Mouse (Mus musculus) frontal cortex, postnatal 14 days (tissue): ENCODE results near the gene Gm45808.
A peak's percentile ranks its signal among the peaks of the same experiment; 100 is the strongest.
"Not testable (repeated sequence)": the region's sequence is repeated elsewhere in the genome, so short reads cannot be mapped to it uniquely, and the experiment has no call there.

ENCODE experiments used
- DNase-seq, 2 experiments: peaks; one replicate each; pipeline ENCODE4 v3.0.0; 2022; ENCODE audit warnings: low spot score in 2 of 2

The Gm45808 gene

DNA sequence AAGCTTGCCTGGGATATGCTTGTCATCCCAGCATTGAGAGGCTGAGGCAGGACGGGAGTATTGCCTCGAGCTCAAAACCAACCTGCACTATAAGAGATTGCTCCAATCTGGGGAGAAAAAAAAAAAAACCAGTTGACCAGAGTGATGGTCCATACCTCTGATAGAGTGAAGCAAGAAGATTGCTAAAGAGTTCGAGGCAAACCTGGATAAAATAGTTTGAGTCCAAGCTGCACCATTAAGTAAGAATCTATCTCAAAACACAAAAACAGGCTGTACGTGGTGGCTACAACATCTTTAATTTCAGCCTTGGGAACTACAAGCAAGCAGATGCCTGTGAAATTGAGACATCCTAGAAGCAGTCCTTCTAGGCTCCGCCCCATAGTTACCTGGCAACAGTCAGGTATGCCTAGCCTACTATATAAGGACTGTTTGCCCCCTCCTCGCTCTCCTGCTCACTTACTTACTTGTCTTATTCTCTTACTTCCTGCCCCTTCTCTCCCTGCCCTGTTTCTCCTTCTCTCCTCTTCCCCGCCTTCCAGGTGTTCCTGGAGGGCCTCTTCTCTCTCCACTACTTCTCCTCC lies 19.4 kb downstream of the Gm45808 start:
- DNase-seq: no peak

DNA sequence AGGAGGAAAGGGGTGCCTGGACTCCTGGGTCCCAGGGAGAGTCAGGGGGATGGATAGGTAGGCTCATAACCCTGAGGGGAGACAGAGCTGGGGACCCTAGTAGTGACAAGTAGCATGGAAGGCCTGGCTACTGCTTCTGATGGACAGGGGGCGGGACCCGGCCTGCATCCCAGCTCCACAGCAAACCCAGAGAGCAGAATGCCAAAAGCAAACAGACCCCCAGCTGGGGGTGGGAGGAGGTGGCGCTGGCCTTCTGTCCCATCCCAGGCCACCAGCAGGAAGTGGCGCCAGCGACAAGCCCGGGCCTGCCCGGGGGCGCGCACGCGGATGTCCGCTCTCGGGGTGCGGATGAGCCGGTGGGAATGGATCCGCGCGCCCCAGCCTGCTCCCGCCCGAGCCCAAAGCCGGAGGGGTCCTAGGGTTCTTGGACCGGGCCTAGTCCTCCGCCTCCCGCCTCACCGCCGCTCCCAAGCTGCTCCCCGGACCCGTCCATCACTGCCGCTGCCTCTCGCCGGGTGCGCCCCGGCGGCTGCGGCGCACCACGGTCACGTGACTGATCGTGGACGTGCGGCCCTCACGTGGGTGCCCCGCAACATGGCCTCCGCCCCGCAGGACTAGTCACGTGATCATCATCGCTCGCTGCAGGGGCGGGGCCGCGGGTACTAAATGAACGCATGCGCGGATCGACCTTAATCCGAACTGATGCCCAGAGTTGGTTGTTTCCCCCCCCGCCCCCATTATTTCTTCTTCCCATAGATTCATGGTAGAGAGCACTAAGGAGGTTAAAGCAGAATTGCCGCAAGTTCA lies 20.1 kb downstream of the Gm45808 start, which contains the start of gene Bax:
TSS of gene Bax (minus strand) at position 616 of the 807 bp plus-strand sequence.
- peak; percentile 92 to 95 for DNase-seq

DNA sequence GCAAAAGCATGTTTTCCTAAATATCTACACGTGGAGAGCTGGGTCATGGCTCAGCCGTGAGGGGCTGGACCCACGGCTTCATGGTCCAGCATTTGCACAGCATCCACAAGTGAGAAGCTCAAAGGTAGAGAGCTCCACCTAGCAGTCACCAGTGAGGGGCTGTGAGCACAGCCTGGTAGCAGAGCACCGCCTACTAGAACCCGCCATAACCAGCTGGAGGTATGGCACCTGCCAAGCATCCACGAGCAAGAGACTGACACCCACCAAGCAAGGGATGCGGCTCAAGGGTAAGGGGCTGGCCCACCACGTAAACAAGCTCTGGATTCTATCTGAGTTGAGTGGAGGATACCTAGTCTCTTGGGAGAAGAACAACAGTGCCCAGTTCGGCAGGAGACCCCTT lies 21.1 kb downstream of the Gm45808 start:
- DNase-seq: no peak

DNA sequence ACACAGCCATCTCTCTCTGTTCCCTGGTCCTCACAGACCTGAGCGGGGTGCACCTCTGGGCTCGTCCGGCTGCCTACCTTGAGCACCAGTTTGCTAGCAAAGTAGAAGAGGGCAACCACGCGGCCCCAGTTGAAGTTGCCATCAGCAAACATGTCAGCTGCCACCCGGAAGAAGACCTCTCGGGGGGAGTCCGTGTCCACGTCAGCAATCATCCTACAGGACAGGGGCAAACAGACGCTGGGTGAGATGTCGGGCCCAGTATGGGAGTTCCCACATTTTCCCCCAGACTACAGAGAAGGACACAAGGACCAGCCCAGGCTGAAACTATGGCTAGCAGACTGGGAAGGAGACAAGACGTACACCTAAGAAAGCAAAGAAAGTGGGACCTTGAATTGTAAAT lies 21.5 kb downstream of the Gm45808 start:
- no peak for DNase-seq

GRCm38 (mm10) chr7:45463987-45464778 lies 22.4 kb downstream of the Gm45808 start:
- no peak for DNase-seq

DNA sequence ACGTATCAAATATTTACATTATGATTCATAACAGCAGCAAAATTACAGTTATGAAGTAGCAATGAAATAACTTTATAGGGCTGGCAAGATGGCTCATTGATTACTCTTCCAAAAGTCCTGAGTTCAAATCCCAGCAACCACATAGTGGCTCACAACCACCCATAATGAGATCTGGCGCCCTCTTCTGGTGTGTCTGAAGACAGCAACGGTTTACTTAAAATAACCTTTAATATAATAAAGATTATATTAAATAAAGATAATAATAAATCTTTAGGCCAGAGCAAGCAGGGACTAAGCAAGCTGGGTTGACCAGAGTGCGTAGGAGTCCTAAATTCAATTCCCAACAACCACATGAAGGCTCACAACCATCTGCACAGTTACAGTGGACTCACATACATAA lies 23.7 kb downstream of the Gm45808 start:
- DNase-seq: not testable (repeated sequence)

DNA sequence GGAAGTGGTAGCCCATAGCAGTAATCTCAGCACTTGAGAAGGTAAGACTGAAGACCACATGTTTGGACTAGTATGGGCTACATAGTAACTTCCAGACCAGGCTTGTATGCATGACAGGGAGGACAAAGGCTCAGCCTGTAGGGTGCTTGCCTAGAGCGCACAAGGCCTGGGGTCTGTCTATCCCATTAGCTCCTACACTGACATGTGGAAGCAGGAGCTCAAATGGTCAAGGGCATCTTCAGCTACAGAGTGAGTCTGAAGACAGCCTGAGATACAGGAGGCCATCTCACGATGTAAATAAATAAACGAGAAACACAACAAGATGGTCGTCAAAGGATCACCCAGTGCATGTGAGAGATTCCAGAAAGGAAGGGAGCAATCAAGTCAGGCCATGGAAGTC lies 24.3 kb downstream of the Gm45808 start:
- no peak for DNase-seq

DNA sequence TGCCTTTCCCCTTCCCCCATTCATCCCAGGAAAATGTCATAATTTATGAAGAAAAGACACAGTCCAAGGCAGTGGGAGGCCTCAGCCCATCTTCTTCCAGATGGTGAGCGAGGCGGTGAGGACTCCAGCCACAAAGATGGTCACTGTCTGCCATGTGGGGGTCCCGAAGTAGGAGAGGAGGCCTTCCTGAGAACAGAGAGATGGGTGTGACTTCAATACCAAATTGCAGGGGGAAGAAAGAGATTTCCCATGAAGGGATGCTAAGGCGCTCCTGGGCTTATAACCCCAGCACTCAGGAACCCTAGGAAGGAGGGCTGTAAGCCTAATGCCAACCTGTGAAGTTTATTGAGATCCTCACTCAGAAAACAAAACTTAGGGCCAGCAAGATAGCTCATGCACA lies 24.8 kb downstream of the Gm45808 start:
- DNase-seq: no peak

GRCm38 (mm10) chr7:45461326-45461725 lies 25.3 kb downstream of the Gm45808 start:
- no peak for DNase-seq

DNA sequence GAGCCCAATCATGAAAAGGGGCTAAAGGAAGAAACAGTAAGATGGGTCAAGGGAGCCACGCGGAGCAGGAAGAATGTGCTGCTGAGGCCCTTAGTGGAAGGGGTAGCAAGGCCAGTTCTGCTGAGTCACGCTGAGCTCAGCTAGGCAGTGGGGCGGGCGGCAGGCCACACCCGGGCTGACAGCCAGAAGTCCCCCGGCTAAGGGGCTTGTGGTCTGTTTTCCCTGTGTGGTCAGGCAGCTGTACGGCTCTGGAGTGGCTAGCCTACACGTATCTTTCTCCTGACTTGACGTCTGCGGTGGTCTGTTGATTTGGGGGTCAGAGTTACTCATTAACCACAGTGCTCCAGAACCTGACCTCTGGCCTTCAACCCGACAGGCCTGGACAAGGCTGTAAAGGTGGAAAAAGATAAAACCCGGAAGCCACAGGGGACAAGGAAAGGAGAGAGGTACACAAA lies 25.7 kb downstream of the Gm45808 start:
- no peak for DNase-seq

GRCm38 (mm10) chr7:45460377-45460776 lies 26.2 kb downstream of the Gm45808 start:
- DNase-seq: no peak

DNA sequence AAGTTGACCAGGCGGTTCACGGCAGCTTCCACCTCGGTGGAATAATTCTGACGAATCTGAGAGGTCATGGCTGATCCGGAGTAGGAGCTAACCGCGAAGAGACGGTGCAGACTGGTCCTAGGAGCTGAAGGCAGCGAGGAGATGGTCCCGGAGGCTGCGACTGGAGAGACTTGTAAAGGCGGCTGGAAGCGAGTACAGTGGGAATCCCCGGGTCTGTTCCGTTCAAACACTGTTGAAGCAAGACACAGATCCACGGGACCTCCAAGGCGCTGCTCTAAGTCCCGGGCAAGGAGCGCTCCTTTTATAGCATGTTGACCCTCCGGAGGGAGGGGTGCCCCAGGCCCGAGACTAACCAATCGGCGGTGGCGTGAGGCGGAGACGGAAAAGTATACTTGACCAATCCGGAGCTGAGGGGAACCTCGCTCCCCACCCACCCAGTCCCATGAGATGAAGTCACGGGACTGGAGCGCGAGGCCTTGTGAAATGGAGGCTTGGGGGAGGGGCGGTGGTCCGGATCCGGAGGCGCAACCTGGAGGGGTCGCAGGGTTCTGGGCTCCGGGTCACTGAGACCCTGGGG lies 27.0 kb downstream of the Gm45808 start, which contains the start of gene Ftl1:
TSS of gene Ftl1 (minus strand) at position 321 of the 577 bp plus-strand sequence.
- DNase-seq: peak; percentile 97

DNA sequence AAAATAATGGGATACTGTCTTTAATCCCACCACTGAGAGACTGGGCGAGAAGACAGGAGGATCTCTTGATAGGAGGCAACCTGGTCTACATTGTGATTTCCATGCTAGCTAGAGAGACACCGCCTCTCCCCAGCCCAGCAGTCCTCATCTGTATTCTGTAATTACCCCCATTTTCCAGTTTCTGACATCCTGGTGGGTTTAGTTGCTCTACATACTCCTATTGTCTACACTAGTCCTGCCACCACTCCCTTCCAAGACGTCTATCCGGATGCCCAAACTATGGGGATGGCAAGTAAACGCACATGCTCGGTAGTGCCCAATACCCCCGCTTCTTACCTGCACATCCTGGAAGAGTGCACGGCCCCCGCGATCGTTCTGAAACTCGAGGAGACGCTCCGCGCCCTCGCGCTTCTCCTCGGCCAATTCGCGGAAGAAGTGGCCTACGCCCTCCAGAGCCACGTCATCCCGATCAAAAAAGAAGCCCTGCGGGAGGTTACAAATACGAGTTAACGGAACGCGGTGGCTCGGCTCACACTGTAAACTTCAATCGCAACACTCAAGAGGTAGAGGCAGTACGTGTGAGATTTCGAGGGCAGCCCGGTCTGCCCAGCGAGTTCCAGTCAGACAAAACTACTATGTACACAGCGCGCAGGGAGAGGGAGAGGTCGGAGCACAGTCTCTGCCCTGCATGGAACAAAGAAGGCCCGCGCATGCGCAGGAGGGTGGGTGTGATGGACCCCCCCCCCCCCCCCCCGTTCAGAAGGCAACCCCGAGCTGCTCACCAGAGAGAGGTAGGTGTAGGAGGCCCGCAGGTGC lies 27.7 kb downstream of the Gm45808 start:
- peak; percentile 54 to 61 for DNase-seq

DNA sequence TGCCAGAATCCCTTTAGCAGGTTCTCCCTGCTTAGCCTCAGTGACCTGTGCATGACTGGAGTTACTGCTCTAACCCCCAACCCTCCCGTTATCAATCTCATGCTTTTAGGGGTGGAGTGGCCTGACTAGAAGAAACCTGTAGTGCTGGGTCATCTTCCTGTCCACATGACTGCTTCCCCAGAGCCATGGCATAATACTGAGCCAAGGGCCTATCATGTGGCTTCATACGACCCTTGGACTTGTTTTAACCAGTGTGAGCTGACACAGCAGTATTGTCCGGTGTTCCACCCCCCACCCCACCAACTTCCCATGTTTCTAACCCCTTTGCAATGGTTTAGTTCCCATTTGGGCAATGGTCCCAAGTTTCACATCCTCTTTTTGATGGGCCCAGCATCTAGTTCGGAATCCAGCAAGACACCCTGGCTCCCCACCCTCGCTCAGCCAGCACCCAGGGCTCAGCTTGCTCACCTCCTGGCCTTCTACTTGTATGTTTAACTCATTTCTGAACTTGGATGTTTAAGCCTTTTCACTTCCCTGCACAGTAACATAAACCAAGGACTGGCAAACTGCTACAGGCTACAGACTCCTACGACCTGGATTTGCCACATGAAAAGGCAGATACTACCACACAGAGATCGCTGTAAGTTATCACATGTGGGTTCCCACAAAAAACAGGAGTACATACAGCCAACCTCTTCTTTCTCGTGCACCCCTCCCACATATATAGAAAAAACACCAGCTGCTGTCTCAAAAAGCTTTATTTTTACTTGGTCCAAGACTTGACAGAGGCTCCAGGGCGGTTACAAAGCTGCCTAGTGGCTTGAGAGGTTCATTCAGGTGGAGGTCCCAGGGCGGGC lies 29.2 kb downstream of the Gm45808 start:
- DNase-seq: no peak

DNA sequence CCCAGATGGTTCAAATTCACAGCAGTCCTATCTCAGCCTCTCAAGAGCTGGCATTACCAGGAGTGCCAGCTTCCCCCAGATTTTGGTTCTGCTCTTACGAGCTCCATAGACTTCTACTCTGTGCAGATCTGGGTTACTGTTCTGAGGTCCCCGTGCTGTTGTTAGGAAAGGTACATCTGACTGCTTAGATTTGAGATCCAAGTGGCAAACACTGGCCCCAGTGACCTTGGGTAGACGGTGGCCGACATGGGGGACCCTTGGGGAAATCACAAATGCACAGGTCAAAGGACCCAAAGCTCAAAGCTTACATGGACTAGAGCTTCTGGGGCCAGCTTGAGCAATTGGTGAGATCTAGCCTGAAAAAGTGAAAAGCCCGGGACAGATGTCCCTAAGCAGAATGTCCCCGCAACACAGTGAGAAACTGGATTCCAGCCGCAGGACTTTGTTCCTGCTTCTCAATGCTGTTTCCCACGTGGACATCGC lies 29.8 kb downstream of the Gm45808 start:
- DNase-seq: no peak

GRCm38 (mm10) chr7:45455932-45456696 lies 30.5 kb downstream of the Gm45808 start:
- DNase-seq: no peak

DNA sequence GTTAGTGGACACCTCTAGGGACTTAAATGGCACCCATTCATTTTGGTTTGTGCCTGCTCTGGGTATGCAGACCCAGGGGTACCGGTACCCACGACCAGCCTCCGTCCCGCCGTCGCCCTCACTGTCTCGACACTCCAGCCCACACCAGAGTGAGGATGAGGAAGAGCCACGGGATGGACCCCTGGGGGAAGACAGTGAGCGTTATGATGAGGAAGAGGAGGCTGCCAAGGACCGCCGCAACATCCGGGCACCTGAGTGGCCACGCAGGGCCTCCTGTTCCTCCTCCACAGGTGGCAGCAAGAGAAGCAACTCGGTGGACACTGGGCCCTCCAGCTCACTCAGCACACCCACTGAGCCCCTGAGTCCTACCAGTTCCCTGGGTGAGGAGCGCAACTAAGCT lies 31.6 kb downstream of the Gm45808 start:
- no peak for DNase-seq

DNA sequence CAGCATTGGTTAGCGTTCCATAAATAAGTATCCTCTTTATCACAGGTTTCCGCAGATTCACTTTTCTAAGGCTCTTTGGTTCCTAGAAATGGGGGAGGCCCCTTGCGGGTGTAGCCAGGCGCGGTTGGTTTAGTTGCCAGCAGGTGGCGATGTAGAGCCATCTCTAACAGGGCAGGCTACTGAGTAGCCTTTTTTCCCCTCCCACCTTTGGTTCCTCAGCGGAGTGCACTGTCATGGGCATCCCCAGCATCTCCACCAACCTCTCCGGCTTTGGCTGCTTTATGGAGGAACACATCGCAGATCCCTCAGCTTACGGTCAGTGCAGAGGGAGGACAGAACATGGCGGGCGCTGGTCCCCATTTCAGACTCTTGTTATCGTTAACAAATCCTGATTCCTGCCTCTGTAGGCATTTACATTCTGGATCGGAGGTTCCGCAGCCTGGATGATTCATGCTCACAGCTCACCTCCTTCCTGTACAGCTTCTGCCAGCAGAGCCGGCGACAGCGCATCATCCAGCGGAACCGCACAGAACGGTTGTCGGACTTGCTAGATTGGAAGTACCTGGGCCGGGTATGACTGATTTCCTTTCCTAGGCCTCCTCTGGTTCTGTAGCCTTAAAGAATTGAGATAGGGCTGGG lies 35.1 kb downstream of the Gm45808 start:
- peak; percentile 68 to 81 for DNase-seq

GRCm38 (mm10) chr7:45449974-45450373 lies 36.6 kb downstream of the Gm45808 start:
- no peak for DNase-seq
